Mouse (Mus musculus) heart, adult 11 months (tissue): ENCODE data around the gene Oaf.
A peak's percentile ranks its signal among the peaks of the same experiment; 100 is the strongest.

Experiments used
- DNase-seq: peaks from one replicate; pipeline ENCODE4 v3.0.0; 2022

Oaf gene

GRCm38 (mm10) chr9:43242432-43242831, 2.7 kb upstream of the Oaf start:
- no peak for DNase-seq

GRCm38 (mm10) chr9:43241970-43242369, 2.3 kb upstream of the Oaf start:
- DNase-seq, result no peak

- DNase-seq, result peak; percentile 93
Observed at GRCm38 (mm10) chr9:43241291-43241690, 1.6 kb upstream of the Oaf start.

GRCm38 (mm10) chr9:43240594-43240900, 836 bp upstream of the Oaf start:
- DNase-seq, result peak; percentile 92

GRCm38 (mm10) chr9:43238631-43239545, 823 bp downstream of the Oaf start:
- peak; percentile 95 for DNase-seq

GRCm38 (mm10) chr9:43238167-43238566, 1.5 kb downstream of the Oaf start:
- no peak for DNase-seq

GRCm38 (mm10) chr9:43237111-43237775, 2.5 kb downstream of the Oaf start:
- peak; percentile 88 for DNase-seq

GRCm38 (mm10) chr9:43236576-43236975, 3.1 kb downstream of the Oaf start:
- DNase-seq, result peak; percentile 87

- DNase-seq, result peak; percentile 85
Observed at GRCm38 (mm10) chr9:43236106-43236505, 3.6 kb downstream of the Oaf start.

- DNase-seq, result peak; percentile 92
Observed at GRCm38 (mm10) chr9:43235336-43235735, 4.4 kb downstream of the Oaf start.

- peak; percentile 89 for DNase-seq
Observed at GRCm38 (mm10) chr9:43234496-43234895, 5.2 kb downstream of the Oaf start.

- DNase-seq, result no peak
Observed at GRCm38 (mm10) chr9:43233515-43233914, 6.2 kb downstream of the Oaf start.

- DNase-seq, result peak; percentile 84
Observed at GRCm38 (mm10) chr9:43233044-43233443, 6.7 kb downstream of the Oaf start.

GRCm38 (mm10) chr9:43232286-43232685, 7.4 kb downstream of the Oaf start:
- DNase-seq, result peak; percentile 93

GRCm38 (mm10) chr9:43231805-43232204, 7.9 kb downstream of the Oaf start:
- DNase-seq, result peak; percentile 98

GRCm38 (mm10) chr9:43230886-43231285, 8.8 kb downstream of the Oaf start:
- DNase-seq, result peak; percentile 98

- peak; percentile 93 for DNase-seq
Observed at GRCm38 (mm10) chr9:43229962-43230361, 9.7 kb downstream of the Oaf start.

GRCm38 (mm10) chr9:43229398-43229895, 10.3 kb downstream of the Oaf start:
- DNase-seq, result peak; percentile 90

GRCm38 (mm10) chr9:43228745-43229144, 11.0 kb downstream of the Oaf start:
- DNase-seq, result peak; percentile 95

- DNase-seq, result peak; percentile 93
Observed at GRCm38 (mm10) chr9:43227626-43228025, 12.1 kb downstream of the Oaf start.

GRCm38 (mm10) chr9:43226573-43227160, 13.0 kb downstream of the Oaf start:
- DNase-seq, result peak; percentile 94

- peak; percentile 91 for DNase-seq
Observed at GRCm38 (mm10) chr9:43225481-43225880, 14.2 kb downstream of the Oaf start.

- peak; percentile 95 for DNase-seq
Observed at GRCm38 (mm10) chr9:43224771-43225355, 14.8 kb downstream of the Oaf start.
